29 mouse cellular contexts compared by ENCODE assay signal in genomic region chr6:40380181-40380580, GRCm38 (mm10). TPM values are rescaled to one million over a fixed set of nuclear protein-coding genes. Genes with fewer than 3 reads are reported as not detected.
"Had no signal": no experiment of that assay in that cellular context is flagged by ENCODE, and none has a peak within 500 bp of the region (broad histone marks: within the 10 kb centered on the region; RNA-seq: fewer than 3 reads in every experiment).

No protein-coding gene starts in this region.

- DNase-seq: cerebellum, adult 18-20 months; cerebellum, adult 2 months; cerebellum, adult 8-10 months; cerebellum, adult 9-10 months; cerebellum, adult 9-11 months; cerebellum, postnatal 10 days; cerebellum, postnatal 14 days; cerebellum, postnatal 25 days; cerebellum, postnatal 36 days; embryo, embryonic 11 days; forebrain, postnatal 0 days; gastrocnemius, adult 2 months; gastrocnemius, postnatal 10 days; gastrocnemius, postnatal 14 days; gastrocnemius, postnatal 25 days; gastrocnemius, postnatal 36 days; heart, adult 11 months had no signal

- H3K9me3 ChIP-seq: embryonic facial prominence, embryonic 10.5 days; embryonic facial prominence, embryonic 12.5 days; embryonic facial prominence, embryonic 13.5 days; embryonic facial prominence, embryonic 15.5 days; forebrain, embryonic 10.5 days; forebrain, embryonic 12.5 days; forebrain, embryonic 13.5 days; forebrain, embryonic 15.5 days had no signal

- ATAC-seq: forebrain, embryonic 13.5 days; forebrain, embryonic 14.5 days; forebrain, embryonic 15.5 days; forebrain, embryonic 16.5 days; forebrain, postnatal 0 days had no signal

- H3K9ac ChIP-seq: embryonic facial prominence, embryonic 12.5 days; embryonic facial prominence, embryonic 13.5 days; embryonic facial prominence, embryonic 15.5 days; forebrain, embryonic 12.5 days; forebrain, embryonic 13.5 days; forebrain, embryonic 15.5 days; forebrain, postnatal 0 days had no signal

- H3K27ac ChIP-seq: embryonic facial prominence, embryonic 10.5 days; embryonic facial prominence, embryonic 12.5 days; embryonic facial prominence, embryonic 13.5 days; embryonic facial prominence, embryonic 15.5 days; forebrain, embryonic 10.5 days; forebrain, embryonic 12.5 days; forebrain, embryonic 13.5 days; forebrain, embryonic 15.5 days; gastrocnemius, adult 2 months had no signal

- H3K4me2 ChIP-seq: embryonic facial prominence, embryonic 12.5 days; embryonic facial prominence, embryonic 13.5 days; embryonic facial prominence, embryonic 15.5 days; forebrain, embryonic 12.5 days; forebrain, embryonic 13.5 days; forebrain, embryonic 15.5 days had no signal

- H3K27me3 ChIP-seq: embryonic facial prominence, embryonic 12.5 days; embryonic facial prominence, embryonic 13.5 days; embryonic facial prominence, embryonic 15.5 days; forebrain, embryonic 12.5 days; forebrain, embryonic 13.5 days; forebrain, embryonic 15.5 days had no signal

- H3K4me3 ChIP-seq: embryonic facial prominence, embryonic 10.5 days; embryonic facial prominence, embryonic 12.5 days; embryonic facial prominence, embryonic 13.5 days; embryonic facial prominence, embryonic 15.5 days; erythroblast, embryonic 14.5 days; forebrain, embryonic 10.5 days; forebrain, embryonic 12.5 days; forebrain, embryonic 13.5 days; forebrain, embryonic 15.5 days; gastrocnemius, adult 2 months had no signal

- H3K4me1 ChIP-seq: embryonic facial prominence, embryonic 10.5 days; embryonic facial prominence, embryonic 12.5 days; embryonic facial prominence, embryonic 13.5 days; embryonic facial prominence, embryonic 15.5 days; forebrain, embryonic 10.5 days; forebrain, embryonic 12.5 days; forebrain, embryonic 13.5 days; forebrain, embryonic 15.5 days had no signal

RNA-seq across cellular contexts. Expression of gene E330009J07Rik, which starts 55.8 kb away (rescaled TPM):
- polyA plus RNA-seq: erythroblast, embryonic 14.5 days had no signal

RNA-seq across cellular contexts. Expression of gene Wee2, which starts 58.7 kb away (rescaled TPM):
- polyA plus RNA-seq: embryonic facial prominence, embryonic 10.5 days; embryonic facial prominence, embryonic 11.5 days; embryonic facial prominence, embryonic 12.5 days; embryonic facial prominence, embryonic 13.5 days; embryonic facial prominence, embryonic 15.5 days; erythroblast, embryonic 14.5 days had no signal
